Mouse (Mus musculus) urinary bladder, postnatal 14 days (tissue): ENCODE measurements around the gene Mylip.

Source experiments
- DNase-seq: peaks from one replicate; pipeline ENCODE4 v3.0.0; 2021; ENCODE audit warnings: low spot score

The Mylip gene

DNA sequence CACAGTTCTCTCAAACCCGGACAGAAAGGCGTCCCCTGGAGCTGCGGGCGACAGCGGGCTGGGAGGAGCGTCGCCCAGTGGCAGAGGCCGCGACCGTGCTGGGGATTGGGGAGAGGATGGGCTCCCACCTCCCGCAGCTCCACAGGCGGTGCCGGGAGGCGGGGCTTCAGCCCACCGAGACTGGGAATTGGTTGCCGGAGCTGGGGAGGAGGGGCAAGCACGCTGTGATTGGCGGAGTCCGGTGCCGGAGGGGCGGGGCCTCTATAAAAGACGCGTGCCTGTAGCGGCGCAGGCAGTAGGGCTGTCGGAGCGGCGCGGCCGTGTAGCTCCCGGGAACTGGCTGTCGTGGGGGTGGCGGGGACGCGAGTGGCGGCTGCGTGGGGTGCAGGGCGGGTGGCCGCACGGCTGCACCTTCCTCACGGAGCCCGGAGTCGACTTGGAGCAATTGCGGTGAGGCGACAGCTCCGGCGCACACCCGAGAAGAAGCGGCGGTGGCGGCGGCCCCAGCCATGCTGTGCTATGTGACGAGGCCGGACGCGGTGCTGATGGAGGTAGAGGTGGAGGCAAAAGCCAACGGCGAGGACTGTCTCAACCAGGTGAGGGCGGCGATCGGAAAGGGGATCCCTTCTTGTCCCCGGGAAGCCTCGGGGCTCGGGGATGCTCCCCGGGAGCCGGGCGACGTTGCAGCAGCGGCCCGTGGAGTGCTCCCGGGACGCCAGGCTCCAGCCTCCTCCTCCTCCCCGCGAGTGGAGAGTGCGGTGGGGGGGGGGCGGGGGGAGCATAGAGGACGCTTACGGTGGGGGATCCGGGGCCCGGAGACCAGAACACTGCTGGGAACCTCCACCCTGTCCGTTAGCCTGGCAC is at the start of gene Mylip:
Mylip (plus strand) TSS at position 295 of the 864 bp plus-strand sequence.
- peak; percentile 99 for DNase-seq

DNA sequence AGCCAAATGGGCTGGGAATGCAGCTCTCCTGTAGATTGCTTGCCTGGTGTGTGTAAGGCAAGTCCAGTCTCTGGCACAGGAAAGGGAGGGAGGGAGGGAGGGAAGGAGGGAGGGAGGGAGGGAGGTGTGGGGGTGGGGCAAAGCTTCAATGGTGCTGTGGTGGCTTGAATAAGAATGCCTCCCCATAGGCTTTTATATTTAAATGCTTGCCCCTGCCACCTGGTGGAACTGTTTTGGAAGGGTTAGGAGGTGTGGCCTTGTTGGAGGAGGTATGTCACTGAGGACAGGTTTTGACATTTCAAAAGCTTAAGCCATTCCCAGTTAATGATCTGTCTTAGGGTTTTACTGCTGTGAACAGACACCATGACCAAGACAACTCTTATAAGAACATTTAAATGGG is 47.6 kb upstream of the Mylip start:
- no peak for DNase-seq

DNA sequence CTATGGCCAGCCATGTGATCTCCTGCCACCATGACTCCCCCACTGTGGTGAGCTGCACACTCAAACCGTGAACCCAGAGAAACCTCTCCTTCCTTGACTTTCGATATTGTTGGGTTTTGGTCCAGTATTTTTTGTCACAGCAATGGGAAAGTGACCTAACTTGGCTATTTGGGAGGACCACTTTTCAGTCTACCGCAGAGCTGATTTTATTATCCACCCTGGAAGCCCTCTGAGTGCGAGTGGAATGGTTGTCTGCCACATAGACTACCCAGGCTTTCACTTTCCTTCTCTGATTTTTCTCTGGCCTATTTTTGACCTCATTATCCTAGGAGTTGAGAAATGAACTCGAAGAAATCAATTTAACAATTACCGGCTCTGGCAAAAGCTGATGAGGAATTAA is 46.0 kb upstream of the Mylip start:
- no peak for DNase-seq

DNA sequence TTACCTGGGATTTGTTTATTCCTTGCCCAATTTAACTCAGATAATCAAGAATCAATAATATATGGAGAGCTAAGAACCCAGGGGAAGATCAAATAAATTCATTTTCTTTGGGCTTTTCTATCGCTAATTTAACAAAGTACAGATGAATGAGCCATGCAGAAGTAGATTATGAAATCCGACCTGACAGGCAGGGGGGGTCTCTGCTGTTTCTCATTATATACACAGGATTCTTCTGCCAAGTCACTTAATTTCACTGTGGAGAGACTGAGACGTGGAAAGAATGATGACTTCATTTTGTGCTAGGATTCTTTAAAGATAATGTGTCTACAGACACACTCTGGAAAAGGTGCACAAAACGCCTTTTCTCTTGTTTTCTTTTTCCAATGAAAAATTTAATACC is 45.6 kb upstream of the Mylip start:
- no peak for DNase-seq

DNA sequence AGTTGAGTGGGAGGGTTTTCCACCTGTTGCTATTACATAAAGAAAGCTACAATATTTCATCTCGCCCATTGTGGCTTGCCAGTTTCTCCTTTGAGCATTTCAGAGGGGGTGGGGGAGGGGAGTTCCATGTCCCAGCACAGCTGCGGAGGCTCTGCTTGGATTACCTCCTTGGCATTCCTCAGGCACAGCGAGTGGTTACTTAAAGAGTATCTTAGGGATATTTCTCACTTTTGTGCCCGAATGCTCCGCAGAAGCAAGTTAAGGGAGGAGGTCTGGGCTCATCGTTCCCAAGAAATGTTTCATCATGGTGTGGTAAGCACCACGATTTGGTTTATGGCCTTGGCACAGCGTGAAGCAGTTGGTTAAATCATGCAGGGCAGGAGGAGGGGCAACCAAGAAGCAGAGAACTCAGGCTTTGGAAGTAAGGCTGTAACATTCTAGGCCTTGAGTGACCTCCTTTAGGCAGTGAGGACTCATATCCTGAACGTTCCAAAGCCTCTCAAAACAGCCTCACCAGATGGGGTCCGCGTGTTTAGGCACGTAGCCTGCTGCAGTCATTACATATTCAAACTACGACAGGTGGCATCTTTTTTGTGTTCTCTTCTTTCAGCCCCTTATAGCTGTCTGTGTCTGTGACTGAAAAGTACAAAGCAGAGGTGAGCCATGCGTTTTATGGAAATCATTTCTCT is 43.9 kb upstream of the Mylip start:
- DNase-seq = peak; percentile 14

DNA sequence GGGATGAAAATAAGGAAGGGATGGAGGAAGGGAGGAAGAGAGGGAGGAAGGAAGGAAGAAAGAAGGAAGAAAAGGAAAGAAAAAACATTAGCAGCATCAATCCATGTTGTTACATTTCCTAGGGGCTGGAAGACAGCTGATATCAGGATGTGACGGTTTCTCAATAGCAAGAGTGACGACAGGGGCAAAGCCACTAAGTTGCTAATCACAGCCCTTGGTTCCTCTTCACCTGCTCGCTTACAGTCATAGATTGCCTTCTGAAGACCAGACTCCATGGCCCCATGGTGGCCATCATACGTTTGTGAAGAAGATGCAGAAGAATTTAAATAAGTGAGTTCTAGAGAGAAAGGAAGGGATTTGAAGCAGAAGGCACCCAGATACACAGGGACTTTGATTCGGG is 38.1 kb upstream of the Mylip start:
- no peak for DNase-seq

DNA sequence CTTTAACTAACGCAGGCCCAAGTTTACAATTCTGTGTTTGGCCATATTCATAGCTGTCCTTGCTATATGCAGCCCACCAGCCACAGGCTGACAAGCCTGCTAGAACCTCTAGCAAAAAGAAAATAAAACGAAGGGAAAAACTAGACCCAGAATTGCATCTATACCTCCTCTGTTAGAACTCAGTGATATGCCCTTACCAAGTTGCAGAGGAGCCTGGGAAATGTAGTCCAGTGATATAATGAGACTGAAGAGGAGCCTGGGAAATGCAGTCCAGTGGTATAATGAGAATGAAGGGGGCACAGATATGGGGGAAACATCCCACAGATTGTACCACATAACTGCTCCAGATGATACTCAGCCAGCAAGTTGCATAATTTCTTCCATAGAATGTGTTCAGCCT is 34.7 kb upstream of the Mylip start:
- no peak for DNase-seq

DNA sequence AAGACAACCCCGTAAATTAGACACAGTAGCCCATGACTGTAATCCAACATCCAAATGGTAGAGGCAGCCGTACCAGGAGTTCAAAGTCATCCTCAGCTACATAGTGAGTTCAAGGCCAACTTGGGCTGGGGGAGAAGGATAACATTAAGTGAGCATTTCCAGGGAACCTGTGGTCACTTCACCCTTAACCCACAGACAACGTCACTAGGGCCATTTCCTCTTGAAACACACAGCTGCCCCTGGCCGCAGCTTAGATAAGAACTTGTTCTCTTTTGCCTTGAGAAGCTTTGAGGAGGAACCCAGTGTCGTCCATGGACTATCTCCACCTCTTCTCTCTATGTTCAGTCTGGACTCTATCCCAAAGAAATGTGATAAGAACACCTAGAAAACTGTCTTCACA is 31.3 kb upstream of the Mylip start:
- DNase-seq = no peak

DNA sequence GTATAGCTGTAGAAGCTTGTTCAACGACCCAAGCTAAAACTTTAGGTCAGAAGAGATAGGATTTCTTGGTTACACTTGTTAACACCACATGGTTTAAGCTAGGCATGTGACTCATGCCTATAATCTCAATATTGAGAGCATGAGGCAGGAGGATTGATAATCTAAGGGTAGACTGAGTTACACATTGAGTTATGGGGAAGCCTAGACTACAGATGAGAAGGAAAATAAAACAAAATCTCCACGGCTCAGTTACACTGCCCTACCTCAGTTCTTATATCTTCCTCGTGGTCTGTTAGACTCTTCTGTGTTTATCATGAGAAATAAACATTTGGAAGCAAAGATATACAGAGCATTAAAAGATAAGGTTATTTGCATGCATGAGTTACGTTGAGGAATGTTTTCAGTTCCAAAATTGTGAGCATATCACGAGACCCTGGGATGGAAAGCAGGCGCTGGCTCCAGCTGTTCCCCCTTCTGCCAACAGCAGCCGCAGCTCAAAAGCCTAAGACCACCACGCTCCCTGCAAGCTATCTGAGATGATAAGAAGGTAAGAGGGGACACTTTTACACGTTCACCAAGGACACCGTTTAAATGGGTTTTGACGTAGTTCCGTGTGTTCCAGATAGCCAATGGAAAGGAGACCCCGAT is 30.7 kb upstream of the Mylip start:
- DNase-seq = no peak

DNA sequence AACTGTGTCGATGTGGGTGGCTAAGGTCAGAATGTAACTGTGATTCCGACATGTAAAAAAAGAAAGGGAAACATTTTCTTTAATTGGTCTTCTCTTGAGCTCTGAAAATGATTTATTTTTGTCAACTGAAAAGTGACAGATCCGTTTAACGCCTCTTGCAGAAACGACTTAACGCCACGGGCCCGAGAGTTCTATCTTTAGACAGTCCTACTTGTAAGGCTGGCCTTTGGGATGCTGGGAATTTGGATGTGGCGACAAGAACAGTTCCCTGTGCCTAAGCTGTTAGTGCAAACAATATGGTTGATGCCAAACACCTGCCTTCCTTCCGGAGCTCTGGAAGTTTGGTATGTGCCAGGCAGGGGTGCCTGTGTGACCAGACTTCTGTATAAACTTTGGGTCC is 23.8 kb upstream of the Mylip start:
- no peak for DNase-seq

DNA sequence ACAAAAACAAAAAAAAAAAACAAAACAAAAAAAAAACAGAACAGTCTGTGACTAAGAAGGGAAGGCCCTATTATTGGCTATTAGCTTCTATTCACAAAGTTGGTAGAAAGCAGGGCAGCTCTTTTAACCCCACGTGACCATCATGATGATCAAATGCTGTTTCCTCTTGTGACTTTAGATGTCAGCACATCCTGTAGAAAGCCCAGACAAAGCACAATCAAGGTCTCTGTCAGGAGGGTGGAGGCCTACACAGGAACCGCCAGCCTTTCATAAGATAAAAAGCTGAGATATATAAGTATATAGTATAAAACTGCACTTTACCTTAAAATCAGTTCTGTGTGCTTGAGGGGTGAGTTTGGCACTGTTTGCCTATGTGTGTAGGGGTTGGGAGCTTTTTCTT is 17.9 kb upstream of the Mylip start:
- no peak for DNase-seq

DNA sequence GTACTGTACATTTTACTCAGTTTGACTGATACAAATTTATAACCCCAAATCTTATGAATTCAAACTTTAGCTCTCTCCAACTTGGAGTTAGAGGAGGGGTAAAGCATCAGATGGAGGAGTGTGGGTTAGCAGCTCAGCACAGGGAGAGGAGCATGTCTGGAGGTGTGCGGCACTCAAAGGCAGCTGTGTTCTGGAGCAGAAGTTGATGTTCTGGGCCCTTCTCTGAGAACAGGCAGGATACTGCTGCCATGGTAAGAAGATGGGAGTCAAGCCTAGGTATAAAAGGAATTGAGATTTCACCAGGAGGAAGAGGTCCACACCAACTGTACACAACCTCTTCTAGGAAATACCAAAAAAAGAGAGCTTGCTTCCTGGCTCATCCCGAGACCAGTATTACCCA is 17.1 kb upstream of the Mylip start:
- DNase-seq = no peak

DNA sequence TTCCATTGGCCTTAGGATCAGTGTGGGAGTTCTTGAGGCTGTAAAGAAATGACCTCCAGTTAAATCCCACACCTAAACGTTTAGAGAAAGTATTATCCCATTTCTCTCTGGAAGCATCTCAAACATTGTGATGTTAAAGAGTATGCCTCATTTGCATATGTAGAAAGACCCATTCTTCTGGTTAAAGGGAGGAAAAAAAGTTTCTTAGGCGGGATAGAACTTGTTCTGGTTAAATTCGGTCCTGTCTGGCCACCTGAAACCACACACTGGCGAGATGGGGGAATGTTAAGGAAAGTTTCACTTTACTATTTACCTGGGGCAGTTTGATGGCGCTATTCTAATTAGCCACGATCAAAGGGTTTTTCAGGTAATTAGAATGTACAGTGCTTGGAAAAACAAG is 14.7 kb upstream of the Mylip start:
- DNase-seq = no peak

DNA sequence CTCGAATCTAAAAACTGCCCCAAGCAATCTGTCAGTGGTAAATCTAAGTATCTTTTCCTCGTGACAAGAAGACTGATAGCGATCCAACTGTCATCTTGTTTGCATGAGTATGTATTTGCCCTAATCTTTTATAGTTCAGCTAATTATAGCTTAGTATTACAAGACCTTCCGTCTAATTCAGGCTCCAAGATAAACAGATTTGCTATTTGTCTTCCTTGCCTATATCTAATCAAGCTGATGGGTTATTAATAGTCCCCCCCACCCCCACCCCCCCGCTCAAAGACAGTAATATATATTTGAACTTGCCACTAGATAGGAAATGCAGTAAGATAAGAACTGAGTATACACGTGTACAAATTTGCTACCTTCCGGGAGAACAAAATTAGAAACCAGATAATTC is 7.3 kb upstream of the Mylip start:
- DNase-seq = no peak

DNA sequence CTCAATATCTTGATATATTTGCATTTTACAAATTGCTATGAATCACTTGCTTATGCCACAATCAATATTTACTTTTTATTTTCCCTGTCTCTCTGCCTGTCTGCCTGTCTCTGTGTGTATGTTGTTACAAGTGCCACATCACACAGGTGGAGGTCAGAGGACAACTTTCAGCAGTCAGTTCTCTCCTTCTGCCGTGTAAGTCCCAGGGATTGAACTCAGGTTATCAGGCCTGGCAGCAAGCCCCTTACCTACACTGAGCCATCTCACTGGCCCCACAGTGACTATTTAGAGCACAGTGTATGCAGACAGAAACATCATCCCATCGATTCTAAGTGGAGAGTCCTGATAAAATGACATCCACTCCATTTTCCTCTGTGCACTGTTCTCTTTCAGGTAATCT is 4.9 kb upstream of the Mylip start:
- DNase-seq = no peak

DNA sequence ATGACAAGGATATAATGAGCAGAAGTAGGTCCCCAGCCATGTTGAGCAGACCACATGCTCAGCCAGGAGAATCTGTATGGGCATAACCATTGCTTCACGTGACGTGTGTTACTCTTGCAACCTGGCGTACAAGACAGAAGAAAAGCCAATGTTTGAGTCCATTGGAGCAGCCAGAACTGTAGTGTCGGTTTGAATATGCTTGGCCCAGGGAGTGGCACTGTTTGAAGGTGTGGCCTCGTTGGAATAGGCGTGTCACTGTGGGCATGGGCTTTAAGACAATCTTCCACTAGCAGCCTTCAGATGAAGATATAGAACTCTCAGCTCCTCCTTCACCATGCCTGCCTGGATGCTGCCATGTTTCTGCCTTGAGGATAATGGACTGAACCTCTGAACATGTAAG is 4.0 kb upstream of the Mylip start:
- no peak for DNase-seq

DNA sequence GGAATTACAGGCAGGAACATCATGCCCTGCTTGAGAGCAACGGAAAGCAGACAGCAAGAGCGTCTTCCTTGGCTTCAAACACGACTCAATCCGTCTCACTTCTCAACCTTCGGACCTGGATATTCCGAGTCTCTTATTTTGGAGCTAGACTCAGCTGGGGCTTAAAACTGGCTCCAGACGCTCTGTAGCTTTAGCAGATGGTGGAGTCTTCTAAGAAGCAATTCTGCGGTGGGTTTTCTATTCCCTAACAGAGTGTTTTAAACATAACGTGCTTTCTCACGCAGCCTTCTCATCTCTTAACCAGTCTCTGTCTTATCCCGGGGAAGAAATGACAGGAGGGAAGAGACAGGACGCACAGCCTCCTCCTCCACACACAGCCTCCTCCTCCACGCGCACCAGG is 3.3 kb upstream of the Mylip start:
- no peak for DNase-seq

DNA sequence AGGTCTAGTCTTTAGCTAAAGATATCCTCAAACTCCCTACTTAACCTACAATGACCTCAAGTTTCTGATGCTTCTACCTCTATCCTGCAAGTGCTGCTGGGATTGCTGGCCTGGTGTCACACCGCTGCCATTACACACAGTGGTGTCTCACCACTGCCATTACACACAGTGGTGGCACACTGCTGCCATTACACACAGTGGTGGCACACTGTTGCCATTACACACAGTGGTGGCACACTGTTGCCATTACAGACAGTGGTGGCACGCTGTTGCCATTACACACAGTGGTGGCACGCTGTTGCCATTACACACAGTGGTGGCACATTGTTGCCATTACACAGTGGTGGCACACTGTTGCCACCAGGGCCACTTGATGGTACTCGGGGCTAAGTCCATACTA is 2.3 kb upstream of the Mylip start:
- no peak for DNase-seq

DNA sequence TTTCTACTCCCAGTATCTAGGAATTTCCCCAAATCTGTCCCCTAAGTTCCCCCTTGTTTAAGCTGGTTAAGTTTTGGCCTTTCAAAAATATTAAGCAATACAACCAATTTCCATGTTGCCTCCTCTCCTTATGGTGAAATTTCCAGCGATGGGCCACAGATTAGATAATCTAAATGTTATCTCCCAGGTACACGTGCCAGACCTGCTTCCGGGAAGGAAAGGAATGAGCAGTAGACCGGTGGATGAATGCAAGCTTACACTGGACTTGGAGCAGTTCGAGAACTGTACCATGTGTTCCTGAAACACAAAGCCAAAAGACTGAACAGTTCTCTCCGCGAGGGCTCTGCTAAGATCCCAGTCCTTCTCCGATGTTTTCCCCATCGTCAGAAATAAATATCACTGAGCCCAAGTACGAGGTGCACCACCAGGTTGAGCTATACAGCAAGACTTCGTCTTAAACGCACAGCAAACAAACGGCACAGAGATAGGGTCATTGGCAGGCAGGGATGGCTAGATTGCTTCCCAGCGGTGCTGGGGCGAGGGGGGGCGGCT is 1.2 kb upstream of the Mylip start:
- no peak for DNase-seq

DNA sequence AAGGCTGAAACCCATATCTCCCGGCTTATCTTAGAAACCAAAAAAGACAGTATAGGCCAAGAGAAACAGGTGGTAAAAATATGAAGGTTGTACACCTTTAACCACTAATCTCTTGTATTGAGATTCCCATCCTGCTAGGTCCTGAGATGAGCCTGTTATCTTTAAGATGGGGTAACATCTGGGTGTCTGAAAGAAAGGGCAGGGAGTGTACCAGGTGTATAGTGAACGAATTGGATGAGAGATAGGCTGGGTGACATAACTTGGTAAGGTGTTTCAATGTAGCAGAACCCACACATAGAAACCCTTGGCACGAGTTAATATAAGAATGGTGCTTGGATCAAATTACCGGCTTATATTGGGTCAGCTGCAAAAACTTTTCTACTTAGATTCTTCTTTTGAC is 653 bp upstream of the Mylip start:
- no peak for DNase-seq

DNA sequence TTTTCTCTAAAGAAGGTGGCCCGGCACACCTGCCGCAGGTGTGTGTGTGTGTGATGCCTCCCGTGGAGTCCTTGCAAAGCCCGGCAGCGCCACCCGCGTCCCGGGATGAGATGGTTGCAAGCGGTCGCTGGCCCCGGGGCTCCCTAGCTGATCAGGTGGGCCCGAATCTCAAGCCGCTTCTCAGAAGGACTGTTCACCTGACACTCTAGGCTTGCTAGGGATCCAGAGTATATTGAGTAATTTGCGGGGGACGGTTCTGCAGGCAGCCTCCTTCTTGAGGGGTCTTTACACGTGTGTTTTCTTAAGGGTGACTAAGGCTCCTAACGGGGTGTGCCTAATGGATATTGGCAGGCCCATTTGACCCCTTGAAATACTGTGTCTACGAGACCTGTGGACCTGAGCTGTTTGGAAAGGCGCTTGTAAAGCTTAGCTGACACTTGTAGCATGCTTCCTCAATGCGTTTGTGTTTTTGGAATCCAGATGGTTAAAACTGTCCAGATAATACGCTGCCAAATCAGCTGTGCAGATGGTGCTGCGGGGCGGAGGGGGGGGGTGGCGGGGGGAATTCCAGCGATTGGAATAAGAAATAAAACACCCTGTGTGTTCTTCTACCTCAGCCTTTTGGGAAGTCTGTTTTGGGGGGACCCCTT is 895 bp downstream of the Mylip start:
- peak; percentile 60 for DNase-seq
